Mouse (Mus musculus) urinary bladder, postnatal 0 days (tissue): ENCODE measurements around the gene Ndufs7. TPM values are rescaled to one million over a fixed set of nuclear protein-coding genes. Genes with fewer than 3 reads are reported as not detected.

Source experiments
- microRNA-seq: library from miRNA; unstranded; fragments of <30 nt; microRNA quantifications from one replicate; pipeline ENCODE4, GENCODE M21; 2016
- polyA plus RNA-seq: library from polyadenylated mRNA; unstranded; fragments of >200 nt; fragmentation: Nextera tagmentation; extraction: Ambion mirVana; gene quantifications from 2 replicates; pipeline ENCODE4 v1.2.1, GENCODE M21; 2015

The Ndufs7 gene
- polyA plus RNA-seq, result 297 and 358 TPM in 2 replicates

GRCm38 (mm10) chr10:80248971-80249640 lies at the start of gene Ndufs7:
Gene Ndufs7 (plus strand): TSS chr10:80249121.

GRCm38 (mm10) chr10:80226416-80227165 lies 22.3 kb upstream of the Ndufs7 start, which contains the start of gene Mum1:
Gene Mum1 (plus strand): TSS chr10:80226434.

GRCm38 (mm10) chr10:80260642-80261584 lies 12.0 kb downstream of the Ndufs7 start, which contains the start of the genes Gamt and Dazap1:
Gene Gamt (minus strand): TSS chr10:80261012.
Gene Dazap1 (plus strand): TSS chr10:80261486.

GRCm38 (mm10) chr10:80292251-80293146 lies 43.6 kb downstream of the Ndufs7 start, which contains the start of gene Rps15:
Gene Rps15 (plus strand): TSS chr10:80292453.

GRCm38 (mm10) chr10:80295618-80296425 lies 46.9 kb downstream of the Ndufs7 start, which contains the start of gene Apc2:
Gene Apc2 (plus strand): TSS chr10:80295977.

Small RNA genes lying within 50 kb of the gene (microRNA-seq; reads per million reads assigned to microRNA genes)
- gene Mir6911, result not detected

Other genes starting within 250 kb of the Ndufs7 start
- 5.5 and 10.3 TPM in 2 replicates for gene Arhgap45, start 232.5 kb upstream of the Ndufs7 start, polyA plus RNA-seq
- 94.2 and 108 TPM in 2 replicates for gene Polr2e, start 209.3 kb upstream of the Ndufs7 start, polyA plus RNA-seq
- gene Gpx4, start 202.0 kb upstream of the Ndufs7 start, polyA plus RNA-seq, result 724 and 745 TPM in 2 replicates
- gene Sbno2, start 143.6 kb upstream of the Ndufs7 start, polyA plus RNA-seq, result 14.6 and 18.7 TPM in 2 replicates
- gene Stk11, start 133.3 kb upstream of the Ndufs7 start, polyA plus RNA-seq, result 11.9 and 12.4 TPM in 2 replicates
- 604 and 621 TPM in 2 replicates for gene Atp5d, start 110.5 kb upstream of the Ndufs7 start, polyA plus RNA-seq
- gene Cbarp, start 108.3 kb upstream of the Ndufs7 start, polyA plus RNA-seq, result 2.1 and 2.4 TPM in 2 replicates
- gene Midn, start 100.8 kb upstream of the Ndufs7 start, polyA plus RNA-seq, result 7.5 and 7.6 TPM in 2 replicates
- 215 and 228 TPM in 2 replicates for gene Cirbp, start 83.1 kb upstream of the Ndufs7 start, polyA plus RNA-seq
- 8.1 and 10.7 TPM in 2 replicates for gene 1600002K03Rik, start 76.2 kb upstream of the Ndufs7 start, polyA plus RNA-seq
- gene Efna2, start 69.6 kb upstream of the Ndufs7 start, polyA plus RNA-seq, result 5.6 and 6.3 TPM in 2 replicates
- 19.8 and 28.1 TPM in 2 replicates for gene Mum1, start 22.7 kb upstream of the Ndufs7 start, polyA plus RNA-seq
- gene Gamt, start 11.9 kb downstream of the Ndufs7 start, polyA plus RNA-seq, result 21.6 and 22.3 TPM in 2 replicates
- 25.8 and 28.0 TPM in 2 replicates for gene Dazap1, start 12.4 kb downstream of the Ndufs7 start, polyA plus RNA-seq
- 647 and 717 TPM in 2 replicates for gene Rps15, start 43.3 kb downstream of the Ndufs7 start, polyA plus RNA-seq
- gene Apc2, start 46.9 kb downstream of the Ndufs7 start, polyA plus RNA-seq, result 0.36 and 0.45 TPM in 2 replicates
- gene 2310011J03Rik, start 71.4 kb downstream of the Ndufs7 start, polyA plus RNA-seq, result 39.5 and 42.5 TPM in 2 replicates
- 1.3 and 2.2 TPM in 2 replicates for gene Pcsk4, start 80.4 kb downstream of the Ndufs7 start, polyA plus RNA-seq
- 17.3 and 20.4 TPM in 2 replicates for gene Reep6, start 80.8 kb downstream of the Ndufs7 start, polyA plus RNA-seq
- gene Adamtsl5, start 99.3 kb downstream of the Ndufs7 start, polyA plus RNA-seq, result 21.4 and 22.9 TPM in 2 replicates
- gene Plk5, start 107.3 kb downstream of the Ndufs7 start, polyA plus RNA-seq, result not detected in 2 replicates
- 3.7 and 4.2 TPM in 2 replicates for gene Mex3d, start 138.5 kb downstream of the Ndufs7 start, polyA plus RNA-seq
- 93.3 and 96.5 TPM in 2 replicates for gene Mbd3, start 150.4 kb downstream of the Ndufs7 start, polyA plus RNA-seq
- 829 and 1,098 TPM in 2 replicates for gene Uqcr11, start 157.7 kb downstream of the Ndufs7 start, polyA plus RNA-seq
- 28.2 and 29.8 TPM in 2 replicates for gene Tcf3, start 184.5 kb downstream of the Ndufs7 start, polyA plus RNA-seq
- not detected in 2 replicates for gene Onecut3, start 245.7 kb downstream of the Ndufs7 start, polyA plus RNA-seq